Mouse (Mus musculus): Measurements from ENCODE around the gene Sema6d. TPM values are rescaled to one million over a fixed set of nuclear protein-coding genes. Genes with fewer than 3 reads are reported as not detected.

Gene Sema6d
- polyA plus RNA-seq, 1 experiment from 2014 or later = 49.0 TPM

DNA sequence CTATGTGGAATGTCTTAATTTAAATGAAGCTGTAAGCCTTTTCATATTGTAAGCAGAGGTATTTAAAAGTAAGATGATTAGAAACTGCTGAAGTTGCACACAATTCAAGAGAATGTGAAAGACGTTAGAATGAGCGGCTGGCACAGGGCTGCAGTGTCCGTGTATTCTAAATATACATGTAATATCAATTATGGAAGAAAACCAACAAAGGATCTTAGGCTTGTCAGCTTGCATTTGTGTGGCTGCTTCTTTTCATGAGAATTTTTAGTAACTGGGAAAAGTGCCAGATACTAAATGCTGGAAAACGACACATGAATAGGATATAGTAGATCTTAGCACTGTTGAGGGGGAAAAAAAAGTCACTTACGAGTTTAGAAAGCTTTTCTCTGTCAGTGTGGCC, 11.8 kb downstream of the Sema6d start:
- DNase-seq (ENCODE audit: low spot score) = no peak
- 57% methylated on average over 5 of the region's 5 CpGs for WGBS
- Histone ChIP-seq H3K9me3 (ENCODE audit: control insufficient read depth, low read length) (no peaks in the 10 kb centered on the region), H3K4me2 (replicated peaks) (no peak overlapping the region), H3K27ac (no peak overlapping the region), H3K27me3 (ENCODE audit: control insufficient read depth, insufficient read depth, low read length) (no peaks in the 10 kb centered on the region), H3K36me3 (replicated peaks; ENCODE audit: control insufficient read depth, insufficient read depth) (no peaks in the 10 kb centered on the region), H3K9ac (no peak overlapping the region), H3K4me3 (replicated peaks; ENCODE audit: low read length) (no peak overlapping the region), H3K4me1 (replicated peaks; ENCODE audit: control insufficient read depth, insufficient read depth, low read length) (peaks cover 7% of the 10 kb centered on the region; the same call in 1 of the 2 replicates)
- ATAC-seq (ENCODE audit: low FRiP score) = no peak

DNA sequence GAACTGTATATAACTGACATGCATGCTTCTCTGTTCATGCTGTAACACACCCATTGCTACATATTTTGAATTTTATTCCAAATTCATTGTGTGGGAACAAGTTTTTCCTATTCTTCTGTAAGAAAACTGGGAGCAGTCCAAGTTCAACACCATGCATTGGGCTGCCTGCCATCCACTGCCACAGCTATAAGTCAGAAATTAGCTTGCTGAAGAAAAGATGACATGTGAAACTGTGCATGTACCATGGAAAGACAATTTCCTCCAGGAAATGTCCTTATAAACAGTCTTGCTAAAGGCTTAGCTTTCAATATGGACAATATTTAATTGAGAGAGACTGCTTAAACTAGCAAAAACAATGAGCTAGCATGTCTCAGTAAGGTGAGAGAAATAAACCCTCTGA, 13.5 kb downstream of the Sema6d start:
- Histone ChIP-seq H3K27me3 (ENCODE audit: control insufficient read depth, insufficient read depth, low read length) (no peaks in the 10 kb centered on the region), H3K4me2 (replicated peaks) (no peak overlapping the region), H3K4me1 (replicated peaks; ENCODE audit: control insufficient read depth, insufficient read depth, low read length) (peaks cover 7% of the 10 kb centered on the region; the same call in 1 of the 2 replicates), H3K4me3 (replicated peaks; ENCODE audit: low read length) (no peak overlapping the region), H3K36me3 (replicated peaks; ENCODE audit: control insufficient read depth, insufficient read depth) (no peaks in the 10 kb centered on the region), H3K9ac (no peak overlapping the region), H3K9me3 (ENCODE audit: control insufficient read depth, low read length) (no peaks in the 10 kb centered on the region), H3K27ac (no peak overlapping the region)
- no peak for ATAC-seq (ENCODE audit: low FRiP score)
- DNase-seq (ENCODE audit: low spot score) = no peak

DNA sequence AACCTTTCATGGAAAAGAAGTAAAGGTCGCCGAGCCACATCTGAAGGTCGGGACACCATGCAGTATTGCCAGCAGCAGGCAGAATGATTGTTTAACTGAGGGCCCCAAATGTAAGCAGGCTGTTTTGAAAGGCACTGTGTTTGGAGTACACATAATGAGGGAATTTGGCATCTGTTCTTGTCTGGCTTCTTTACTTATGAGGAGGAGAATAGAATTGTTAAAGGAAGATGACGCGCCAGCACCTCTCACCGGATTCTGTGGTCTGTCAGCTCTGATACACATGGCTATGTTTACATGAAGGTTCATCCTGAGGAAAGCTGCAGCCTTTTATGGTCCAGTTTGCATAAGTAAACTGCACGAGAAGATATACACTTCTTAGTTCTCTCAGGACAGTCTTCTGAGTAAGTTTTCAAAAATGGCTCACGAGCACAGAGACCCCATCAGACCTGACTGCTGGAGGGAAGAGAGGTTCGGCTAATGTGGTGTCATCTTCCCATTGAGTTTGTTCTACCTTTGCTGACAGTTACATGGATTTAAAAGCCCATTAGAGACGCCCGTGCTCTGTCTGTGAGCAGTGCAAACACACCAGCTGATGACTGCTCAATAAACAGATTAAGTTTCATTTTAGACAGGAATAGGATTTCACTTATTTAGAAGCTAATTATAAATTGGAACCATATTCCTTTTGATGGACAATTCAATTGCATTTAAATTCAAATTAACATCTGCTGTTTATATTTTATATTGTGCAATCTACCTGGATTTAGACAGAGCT, 28.9 kb downstream of the Sema6d start:
- peaks cover 9% of the 10 kb centered on the region; the same call in 1 of the 2 replicates for H3K4me1 ChIP-seq (replicated peaks; ENCODE audit: control insufficient read depth, insufficient read depth, low read length)
- H3K4me3 ChIP-seq (replicated peaks; ENCODE audit: low read length) = no peak overlapping the region
- H3K27me3 ChIP-seq (ENCODE audit: control insufficient read depth, insufficient read depth, low read length) = no peaks in the 10 kb centered on the region
- WGBS = 67% methylated on average over 11 of the region's 11 CpGs
- H3K9ac ChIP-seq = no peak overlapping the region
- H3K9me3 ChIP-seq (ENCODE audit: control insufficient read depth, low read length) = no peaks in the 10 kb centered on the region
- DNase-seq (ENCODE audit: low spot score) = no peak
- H3K36me3 ChIP-seq (replicated peaks; ENCODE audit: control insufficient read depth, insufficient read depth) = no peaks in the 10 kb centered on the region
- no peak for ATAC-seq (ENCODE audit: low FRiP score)
- H3K27ac ChIP-seq = no peak overlapping the region
- H3K4me2 ChIP-seq (replicated peaks) = no peak overlapping the region

DNA sequence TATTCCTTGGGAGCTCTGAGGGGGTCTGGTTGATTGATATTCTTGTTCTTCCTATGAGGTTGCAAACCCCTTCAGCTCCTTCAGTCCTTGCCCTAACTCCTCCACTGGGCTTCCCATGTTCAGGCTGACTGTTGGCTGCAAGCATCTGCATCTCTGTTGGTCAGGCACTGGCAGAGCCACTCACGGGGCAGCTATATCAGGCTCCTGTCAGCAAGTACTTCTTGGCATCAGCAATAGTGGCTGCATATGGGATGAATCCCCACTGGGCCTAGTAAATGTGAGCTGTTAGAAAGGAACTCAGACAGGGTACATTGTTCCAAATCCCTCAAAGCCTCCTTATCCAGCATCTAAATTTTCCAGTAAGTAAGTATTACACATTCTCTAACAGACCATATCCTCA, 30.6 kb downstream of the Sema6d start:
- DNase-seq (ENCODE audit: low spot score) = no peak
- ATAC-seq (ENCODE audit: low FRiP score) = no peak
- H3K4me1 ChIP-seq (replicated peaks; ENCODE audit: control insufficient read depth, insufficient read depth, low read length) = peaks cover 9% of the 10 kb centered on the region; the same call in 1 of the 2 replicates
- no peak overlapping the region for H3K4me2 ChIP-seq (replicated peaks)
- H3K27me3 ChIP-seq (ENCODE audit: control insufficient read depth, insufficient read depth, low read length) = no peaks in the 10 kb centered on the region
- WGBS = 78% methylated on average over 1 of the region's 1 CpGs
- H3K27ac ChIP-seq = no peak overlapping the region
- no peak overlapping the region for H3K4me3 ChIP-seq (replicated peaks; ENCODE audit: low read length)
- no peaks in the 10 kb centered on the region for H3K36me3 ChIP-seq (replicated peaks; ENCODE audit: control insufficient read depth, insufficient read depth)
- H3K9me3 ChIP-seq (ENCODE audit: control insufficient read depth, low read length) = no peaks in the 10 kb centered on the region
- H3K9ac ChIP-seq = no peak overlapping the region

DNA sequence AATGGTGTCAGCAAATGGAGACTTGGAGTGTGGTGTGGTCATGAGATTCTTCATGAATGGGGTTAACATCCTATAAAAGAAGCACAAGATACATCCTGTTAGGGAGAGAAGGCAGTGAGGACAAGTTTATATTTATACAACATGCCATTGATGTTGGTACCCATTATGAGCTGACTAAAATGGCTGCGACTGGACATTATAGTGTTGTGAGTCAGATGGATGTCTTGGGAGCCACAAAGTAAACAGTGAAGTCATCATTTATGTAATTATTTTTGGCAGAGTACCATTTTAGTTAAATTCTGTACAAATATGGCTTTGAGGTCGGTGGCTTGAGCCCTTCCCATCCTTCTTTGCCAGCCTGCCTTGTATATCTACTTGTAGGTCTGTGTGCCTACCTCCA, 31.8 kb downstream of the Sema6d start:
- 95% methylated on average over 2 of the region's 2 CpGs for WGBS
- no peak for ATAC-seq (ENCODE audit: low FRiP score)
- no peak overlapping the region for H3K4me3 ChIP-seq (replicated peaks; ENCODE audit: low read length)
- no peak for DNase-seq (ENCODE audit: low spot score)
- H3K9me3 ChIP-seq (ENCODE audit: control insufficient read depth, low read length) = no peaks in the 10 kb centered on the region
- no peak overlapping the region for H3K27ac ChIP-seq
- H3K27me3 ChIP-seq (ENCODE audit: control insufficient read depth, insufficient read depth, low read length) = no peaks in the 10 kb centered on the region
- H3K36me3 ChIP-seq (replicated peaks; ENCODE audit: control insufficient read depth, insufficient read depth) = no peaks in the 10 kb centered on the region
- H3K4me1 ChIP-seq (replicated peaks; ENCODE audit: control insufficient read depth, insufficient read depth, low read length) = peaks cover 9% of the 10 kb centered on the region; the same call in 1 of the 2 replicates
- no peak overlapping the region for H3K9ac ChIP-seq
- no peak overlapping the region for H3K4me2 ChIP-seq (replicated peaks)

DNA sequence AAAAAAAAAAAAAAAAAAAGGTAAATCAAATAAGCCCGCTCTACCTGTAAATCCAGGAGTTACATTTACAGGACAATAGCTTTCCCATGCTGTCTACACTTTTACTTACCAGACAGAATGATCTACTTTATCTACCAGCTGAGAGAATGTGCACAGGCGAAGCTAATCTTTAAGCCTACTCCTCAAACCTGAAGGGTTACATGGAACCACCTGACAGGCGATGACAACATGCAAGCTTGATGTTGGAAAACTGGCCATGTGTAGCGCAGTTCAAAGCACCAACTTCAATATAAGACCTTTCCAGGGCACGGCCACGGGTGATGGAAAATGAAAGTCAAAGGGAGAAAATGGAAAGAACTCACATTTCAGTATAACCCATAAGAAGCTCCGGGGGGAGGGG, 35.7 kb downstream of the Sema6d start:
- Histone ChIP-seq H3K36me3 (replicated peaks; ENCODE audit: control insufficient read depth, insufficient read depth) (no peaks in the 10 kb centered on the region), H3K9me3 (ENCODE audit: control insufficient read depth, low read length) (no peaks in the 10 kb centered on the region), H3K4me3 (replicated peaks; ENCODE audit: low read length) (no peak overlapping the region), H3K4me1 (replicated peaks; ENCODE audit: control insufficient read depth, insufficient read depth, low read length) (no peaks in the 10 kb centered on the region), H3K27ac (no peak overlapping the region), H3K27me3 (ENCODE audit: control insufficient read depth, insufficient read depth, low read length) (no peaks in the 10 kb centered on the region), H3K4me2 (replicated peaks) (no peak overlapping the region), H3K9ac (no peak overlapping the region)
- DNase-seq (ENCODE audit: low spot score) = no peak
- 90% methylated on average over 7 of the region's 7 CpGs for WGBS
- no peak for ATAC-seq (ENCODE audit: low FRiP score)

DNA sequence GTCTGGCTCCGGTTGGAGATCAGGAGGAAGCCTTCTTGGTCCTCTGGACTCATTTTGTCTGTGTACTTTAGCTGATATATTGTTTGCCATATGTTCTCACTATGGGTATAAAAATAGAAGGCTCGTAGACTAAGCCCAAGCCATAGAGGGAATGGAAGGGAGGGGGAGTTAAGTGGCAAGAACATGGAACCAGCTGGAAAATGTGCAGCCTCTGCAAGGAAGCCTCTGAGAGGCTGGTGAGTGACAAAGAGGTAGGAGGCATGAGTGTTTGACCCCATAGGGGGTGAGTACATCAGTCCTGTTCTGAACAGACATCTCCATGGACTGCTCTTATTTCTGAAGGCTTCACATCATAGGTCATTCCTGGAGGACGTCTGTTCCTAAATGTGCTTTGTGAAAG, 37.1 kb downstream of the Sema6d start:
- ATAC-seq (ENCODE audit: low FRiP score) (no peak), DNase-seq (ENCODE audit: low spot score) (no peak)
- Histone ChIP-seq H3K36me3 (replicated peaks; ENCODE audit: control insufficient read depth, insufficient read depth) (no peaks in the 10 kb centered on the region), H3K27ac (no peak overlapping the region), H3K27me3 (ENCODE audit: control insufficient read depth, insufficient read depth, low read length) (no peaks in the 10 kb centered on the region), H3K4me2 (replicated peaks) (no peak overlapping the region), H3K9ac (no peak overlapping the region), H3K9me3 (ENCODE audit: control insufficient read depth, low read length) (no peaks in the 10 kb centered on the region), H3K4me1 (replicated peaks; ENCODE audit: control insufficient read depth, insufficient read depth, low read length) (no peaks in the 10 kb centered on the region), H3K4me3 (replicated peaks; ENCODE audit: low read length) (no peak overlapping the region)
- 63% methylated on average over 3 of the region's 3 CpGs for WGBS

DNA sequence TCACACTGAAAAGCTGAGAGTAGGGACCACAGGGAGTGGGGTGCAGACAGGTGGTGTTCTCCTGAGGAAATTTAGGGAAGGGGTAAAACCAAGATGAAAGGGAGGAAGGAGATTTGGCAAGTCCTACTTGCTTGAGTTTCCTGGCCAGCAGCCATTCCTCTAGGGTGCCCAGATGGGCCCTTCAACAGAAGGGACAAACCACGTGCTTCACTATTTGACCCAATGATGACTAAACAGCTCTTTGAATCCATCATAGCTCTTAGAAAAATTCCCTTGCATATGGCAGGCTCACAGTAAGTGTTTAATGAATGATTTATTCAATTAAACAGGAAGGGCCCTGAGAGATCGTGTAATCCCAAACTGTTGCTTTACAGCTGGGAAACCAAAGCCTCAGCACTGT, 41.1 kb downstream of the Sema6d start:
- H3K4me3 ChIP-seq (replicated peaks; ENCODE audit: low read length) = no peak overlapping the region
- no peaks in the 10 kb centered on the region for H3K9me3 ChIP-seq (ENCODE audit: control insufficient read depth, low read length)
- no peaks in the 10 kb centered on the region for H3K4me1 ChIP-seq (replicated peaks; ENCODE audit: control insufficient read depth, insufficient read depth, low read length)
- no peak overlapping the region for H3K9ac ChIP-seq
- ATAC-seq (ENCODE audit: low FRiP score) (no peak), DNase-seq (ENCODE audit: low spot score) (no peak)
- H3K27me3 ChIP-seq (ENCODE audit: control insufficient read depth, insufficient read depth, low read length) = no peaks in the 10 kb centered on the region
- no peak overlapping the region for H3K4me2 ChIP-seq (replicated peaks)
- no peaks in the 10 kb centered on the region for H3K36me3 ChIP-seq (replicated peaks; ENCODE audit: control insufficient read depth, insufficient read depth)
- WGBS = 74% methylated on average over 2 of the region's 2 CpGs
- H3K27ac ChIP-seq = no peak overlapping the region

DNA sequence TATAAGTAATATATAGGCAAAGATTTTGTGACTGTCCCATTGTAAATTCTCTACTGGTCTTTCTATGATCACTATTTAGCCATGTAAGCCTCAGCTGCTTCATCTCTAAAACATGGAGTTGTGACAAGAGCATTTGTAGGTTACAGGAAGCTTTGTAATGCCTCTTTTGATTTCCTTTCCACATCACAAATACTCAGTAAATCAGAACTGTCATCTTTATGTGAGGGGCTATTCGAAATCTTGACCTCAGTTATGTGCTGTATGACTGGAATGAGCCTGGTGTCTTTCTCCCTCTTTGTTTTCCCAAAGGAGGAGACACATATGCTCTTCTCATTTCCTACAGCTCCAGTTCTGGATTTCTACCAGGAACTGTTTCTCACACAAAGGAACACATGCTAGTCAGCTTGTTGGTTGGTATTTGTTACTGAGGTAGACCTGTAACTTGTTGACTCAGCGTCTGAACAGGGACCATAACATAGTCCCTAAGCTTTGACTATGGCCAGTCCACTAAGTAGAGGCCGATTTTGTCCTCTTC, 51.8 kb downstream of the Sema6d start:
- H3K4me3 ChIP-seq (replicated peaks; ENCODE audit: low read length) = no peak overlapping the region
- 0 out of 2 replicates have a peak, but pooled peaks cover 3% of the 10 kb centered on the region for H3K4me1 ChIP-seq (replicated peaks; ENCODE audit: control insufficient read depth, insufficient read depth, low read length)
- H3K36me3 ChIP-seq (replicated peaks; ENCODE audit: control insufficient read depth, insufficient read depth) = no peaks in the 10 kb centered on the region
- no peak overlapping the region for H3K27ac ChIP-seq
- H3K4me2 ChIP-seq (replicated peaks) = no peak overlapping the region
- ATAC-seq (ENCODE audit: low FRiP score) (no peak), DNase-seq (ENCODE audit: low spot score) (no peak)
- WGBS = 84% methylated on average over 3 of the region's 3 CpGs
- no peaks in the 10 kb centered on the region for H3K9me3 ChIP-seq (ENCODE audit: control insufficient read depth, low read length)
- no peaks in the 10 kb centered on the region for H3K27me3 ChIP-seq (ENCODE audit: control insufficient read depth, insufficient read depth, low read length)
- H3K9ac ChIP-seq = no peak overlapping the region
